Mouse (Mus musculus) testis, postnatal 10 days (tissue): ENCODE data around the gene Mbnl1.
"Not testable (repeated sequence)": the region's sequence is repeated elsewhere in the genome, so short reads cannot be mapped to it uniquely, and the experiment has no call there.

ENCODE experiments used
- DNase-seq: peaks from one replicate; pipeline ENCODE4 v3.0.0; 2021; ENCODE audit warnings: low spot score

The Mbnl1 gene

DNA sequence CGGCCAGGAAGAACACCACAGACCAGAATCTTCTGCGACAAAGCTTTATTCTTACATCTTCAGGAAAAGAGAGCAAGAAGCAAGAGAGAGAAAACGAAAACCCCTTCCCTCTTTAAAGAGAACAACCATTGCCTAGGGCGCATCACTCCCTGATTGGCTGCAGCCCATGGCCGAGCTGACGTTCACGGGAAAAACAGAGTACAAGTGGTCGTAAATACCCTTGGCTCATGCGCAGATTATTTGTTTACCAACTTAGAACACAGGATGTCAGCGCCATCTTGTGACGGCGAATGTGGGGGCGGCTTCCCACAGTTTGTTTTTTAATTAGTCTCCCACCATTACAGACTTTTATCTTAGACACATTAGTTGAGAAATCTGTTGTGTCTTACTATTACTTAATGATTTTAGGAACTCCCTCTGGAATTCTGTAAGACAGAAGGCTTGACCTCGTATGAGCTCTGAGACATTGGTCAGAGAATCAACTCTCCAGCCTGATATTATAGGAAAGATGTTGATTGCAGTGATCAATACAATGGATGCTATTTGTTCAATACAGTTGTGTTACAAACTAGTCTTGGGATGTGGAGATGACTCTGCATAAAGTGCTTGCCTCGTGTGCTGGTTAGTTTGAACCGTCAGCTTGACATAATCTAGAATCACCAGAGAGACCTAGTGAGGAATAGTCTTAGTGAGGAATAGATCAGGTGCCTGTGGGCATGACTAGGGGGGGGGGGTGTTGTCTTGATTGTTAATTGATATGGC lies 22.3 kb downstream of the Mbnl1 start:
- DNase-seq, result not testable (repeated sequence)

DNA sequence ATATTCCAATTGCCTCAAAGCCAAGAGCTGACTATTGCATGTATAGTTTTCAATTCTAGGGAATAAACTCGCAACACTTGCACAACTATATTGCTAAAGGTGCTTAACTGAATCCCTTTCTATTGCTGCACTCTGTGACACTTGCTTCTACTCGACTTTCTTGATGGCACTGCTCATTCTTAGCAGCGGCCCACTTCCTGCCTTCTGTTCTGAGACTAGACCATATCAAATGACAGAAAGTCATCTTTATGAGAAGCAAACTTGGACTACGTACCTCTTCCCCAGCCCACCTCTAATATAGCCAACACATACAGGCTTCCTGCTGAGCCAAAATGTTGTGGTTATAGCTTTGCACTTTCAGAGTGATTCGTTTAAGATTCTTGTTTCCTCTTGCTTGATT lies 23.6 kb downstream of the Mbnl1 start:
- no peak for DNase-seq

- DNase-seq, result no peak
Measured at GRCm38 (mm10) chr3:60498151-60498550, 25.5 kb downstream of the Mbnl1 start.

DNA sequence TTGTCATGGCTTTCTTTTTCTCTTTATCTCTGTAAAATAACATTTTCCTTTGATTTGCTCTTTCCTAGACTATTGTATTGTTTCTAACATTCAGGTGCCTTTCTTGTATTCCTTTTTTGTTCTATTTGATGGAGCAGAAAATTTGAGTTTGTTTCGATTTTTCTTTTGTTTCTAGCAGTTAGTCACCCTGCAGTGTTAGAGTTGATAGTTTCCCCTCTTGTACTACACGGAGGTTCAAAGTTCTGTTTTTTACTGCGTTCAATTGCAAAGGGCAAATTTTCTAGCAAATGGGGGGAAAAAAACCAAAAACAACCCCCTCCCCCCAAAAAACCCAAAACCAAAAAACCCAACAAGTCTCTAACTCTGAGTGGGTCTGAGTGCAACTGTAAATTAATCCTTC lies 26.0 kb downstream of the Mbnl1 start:
- DNase-seq, result no peak

DNA sequence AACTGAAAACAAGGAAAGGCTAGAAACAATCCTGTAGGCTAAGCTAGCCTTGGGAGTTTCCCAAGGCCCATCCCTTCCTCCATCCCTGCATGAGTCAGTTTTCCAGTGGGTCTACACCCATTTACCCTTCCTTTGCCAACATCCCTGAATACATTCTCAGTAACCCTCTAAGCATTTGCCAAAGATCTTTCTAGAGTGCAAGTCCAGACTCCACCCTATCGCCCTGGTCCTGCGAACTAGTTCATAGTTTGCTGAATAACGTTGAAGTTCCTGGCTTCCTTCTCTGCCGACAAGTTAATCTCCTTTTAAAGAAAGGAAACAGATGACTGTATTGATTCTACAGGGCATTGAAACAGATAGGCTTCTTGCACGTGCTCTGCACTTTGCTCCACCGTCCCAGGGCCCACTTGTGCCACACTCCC lies 26.5 kb downstream of the Mbnl1 start:
- no peak for DNase-seq

- DNase-seq, result no peak
Measured at GRCm38 (mm10) chr3:60499718-60500450, 27.3 kb downstream of the Mbnl1 start.

- DNase-seq, result peak; percentile 82
Measured at GRCm38 (mm10) chr3:60500571-60501527, 28.2 kb downstream of the Mbnl1 start.

DNA sequence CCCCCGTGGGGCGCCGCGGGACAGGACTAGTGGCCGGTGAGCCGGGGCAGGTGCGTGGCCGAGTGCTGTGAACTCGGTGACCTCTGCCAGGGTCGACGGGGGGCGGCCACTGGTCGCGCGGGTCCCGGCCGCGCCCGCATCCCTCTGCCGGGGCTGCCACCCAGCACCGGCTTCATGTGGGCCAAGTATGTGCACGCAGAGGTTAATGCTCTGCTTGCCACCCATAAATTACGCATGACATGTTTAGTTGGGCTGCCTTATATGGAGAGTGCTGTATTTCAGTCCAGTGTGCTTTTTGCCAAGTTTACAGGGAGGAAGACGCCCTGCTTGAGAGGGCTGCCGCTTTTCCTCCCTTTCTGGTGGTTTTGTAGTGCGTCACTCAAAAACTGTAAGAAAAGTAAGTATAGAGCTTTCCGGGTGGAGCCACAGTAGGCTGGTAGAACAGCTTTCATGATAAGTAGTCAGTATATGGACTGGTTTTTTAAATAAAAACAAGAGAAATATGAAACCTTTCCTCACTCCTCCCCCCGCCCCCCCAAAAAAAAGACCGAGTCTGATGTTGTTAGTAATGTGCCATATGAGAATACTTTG lies 29.0 kb downstream of the Mbnl1 start:
- DNase-seq, result no peak

- DNase-seq, result no peak
Measured at GRCm38 (mm10) chr3:60502155-60502987, 29.7 kb downstream of the Mbnl1 start.

DNA sequence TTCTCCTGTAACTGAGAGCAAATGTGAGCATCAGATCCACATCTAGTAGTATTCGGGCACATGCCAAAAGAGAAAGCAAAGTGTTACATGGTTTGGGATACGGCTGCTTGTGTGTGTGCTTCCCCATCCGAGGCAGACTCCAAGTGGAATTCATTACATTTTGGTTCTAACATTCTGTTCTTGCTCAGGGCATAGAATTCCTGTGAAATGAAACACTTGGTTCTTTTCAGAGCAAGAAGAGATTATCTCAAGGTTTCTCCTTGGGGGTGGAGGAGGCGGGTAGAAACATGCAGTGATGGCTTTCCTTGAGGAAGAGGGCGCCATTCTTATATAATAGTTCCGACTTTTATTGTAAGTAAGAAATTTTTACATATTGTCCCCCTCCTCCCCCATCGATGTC lies 30.6 kb downstream of the Mbnl1 start:
- DNase-seq, result no peak

DNA sequence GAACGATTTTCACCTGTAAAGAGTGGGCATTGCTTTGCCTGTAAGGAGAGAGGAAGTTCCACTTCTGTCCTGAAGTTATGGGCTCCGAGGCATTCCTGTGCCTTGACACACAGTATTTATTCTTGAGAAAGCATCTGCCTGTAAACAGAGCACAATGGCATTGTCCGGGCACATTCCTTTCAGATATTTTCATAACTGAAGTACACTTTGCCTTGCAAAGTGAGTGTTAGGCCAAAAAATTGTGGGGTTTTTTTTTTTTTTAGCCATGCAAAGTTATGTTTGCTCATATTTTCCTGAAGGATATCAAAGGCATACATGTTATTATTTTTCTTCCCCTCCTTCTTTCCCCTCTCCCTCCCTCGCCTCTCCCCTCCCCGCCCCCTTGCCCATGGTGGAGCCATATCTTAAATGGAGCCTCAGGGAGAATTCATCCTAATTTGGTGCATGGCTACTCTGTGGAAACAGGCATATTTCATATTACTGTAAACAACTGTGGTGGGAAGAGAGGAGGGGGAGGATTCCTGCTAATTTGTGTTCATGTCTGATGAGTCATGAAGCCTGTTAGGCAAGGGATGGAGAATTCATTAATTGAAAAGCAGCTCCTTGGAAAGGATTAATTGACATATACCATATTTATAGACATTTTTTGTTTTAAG lies 32.3 kb downstream of the Mbnl1 start:
- no peak for DNase-seq

DNA sequence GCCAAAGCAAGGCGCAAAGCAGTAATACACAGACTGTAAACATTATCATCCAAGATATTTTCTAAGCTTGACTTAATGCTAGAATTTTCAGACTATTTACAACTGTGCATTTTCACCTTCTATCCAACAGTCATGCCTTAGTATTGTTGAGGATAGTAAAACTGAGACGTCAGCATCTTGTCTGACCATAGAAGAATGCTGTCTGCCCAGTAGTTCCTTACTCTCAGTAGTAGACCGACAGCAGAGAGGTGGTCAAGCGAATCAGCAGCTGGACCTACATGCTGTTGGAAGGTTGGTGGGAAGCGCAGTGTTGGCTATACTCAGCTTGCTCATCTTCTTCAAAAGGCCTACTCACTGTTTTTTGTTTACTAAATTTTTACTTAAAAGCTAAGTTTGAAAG lies 34.2 kb downstream of the Mbnl1 start:
- DNase-seq, result no peak

- DNase-seq, result no peak
Measured at GRCm38 (mm10) chr3:60507496-60507895, 34.9 kb downstream of the Mbnl1 start.

- no peak for DNase-seq
Measured at GRCm38 (mm10) chr3:60507979-60508378, 35.3 kb downstream of the Mbnl1 start.

- no peak for DNase-seq
Measured at GRCm38 (mm10) chr3:60511197-60511596, 38.6 kb downstream of the Mbnl1 start.

- no peak for DNase-seq
Measured at GRCm38 (mm10) chr3:60513337-60513736, 40.7 kb downstream of the Mbnl1 start.

- no peak for DNase-seq
Measured at GRCm38 (mm10) chr3:60513746-60514145, 41.1 kb downstream of the Mbnl1 start.

DNA sequence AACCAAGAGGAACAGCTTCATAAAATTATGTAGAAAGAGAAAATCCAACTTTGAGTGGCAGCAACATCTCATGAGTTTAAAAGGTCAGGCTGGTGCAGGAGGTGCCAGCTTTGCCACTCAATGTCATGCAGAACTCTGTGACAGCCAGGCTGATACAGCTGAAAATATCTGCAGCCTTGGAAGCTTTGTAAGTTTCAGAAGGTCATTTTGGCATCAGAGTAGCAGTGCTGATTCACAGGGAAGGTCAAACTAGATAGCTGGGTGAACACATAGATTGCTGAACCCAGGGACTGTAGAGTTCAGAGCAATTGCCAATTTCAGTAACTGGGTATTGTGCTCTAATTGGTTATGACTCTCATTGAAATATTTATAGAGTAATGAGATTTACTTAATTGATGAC lies 42.8 kb downstream of the Mbnl1 start:
- DNase-seq, result no peak

DNA sequence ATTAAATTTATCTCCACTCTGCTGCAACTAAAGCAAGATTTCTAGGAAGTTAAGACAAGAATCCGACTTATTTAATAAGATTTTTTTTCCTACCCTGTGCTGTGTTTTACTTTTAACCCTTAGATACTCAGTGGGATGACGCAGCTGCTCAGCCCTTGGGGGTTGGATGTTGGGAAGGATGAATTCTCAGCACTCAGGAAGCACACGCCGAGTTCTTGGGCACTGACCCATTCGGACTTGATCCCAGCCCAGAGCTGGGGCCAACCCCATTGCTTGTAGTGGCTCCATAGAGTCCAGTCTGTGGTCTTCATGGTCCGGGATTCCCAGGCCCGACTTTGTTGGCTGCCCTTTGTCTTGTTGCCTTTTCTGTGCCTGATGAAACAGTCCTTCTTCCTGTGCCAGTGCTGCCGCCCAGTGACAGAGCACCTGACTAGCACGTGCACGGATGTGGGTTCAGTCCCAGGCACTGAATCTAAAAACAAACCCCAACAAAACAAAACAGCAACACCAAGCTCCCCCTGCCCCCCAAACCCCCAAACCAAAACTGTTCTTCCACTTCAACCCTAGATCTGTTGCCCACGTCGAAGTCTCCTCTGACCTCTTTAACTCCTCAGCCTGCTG lies 43.5 kb downstream of the Mbnl1 start:
- peak; percentile 56 for DNase-seq

- no peak for DNase-seq
Measured at GRCm38 (mm10) chr3:60517234-60517787, 44.7 kb downstream of the Mbnl1 start.
